Mouse (Mus musculus): ENCODE measurements around the gene Ttc9c.

Ttc9c gene

GRCm38 (mm10) chr19:8774951-8775421 lies 44.1 kb downstream of the Ttc9c start:
- no peak for DNase-seq (ENCODE audit: low read depth, low spot score)

- peak; percentile 93 for DNase-seq (ENCODE audit: low read depth, low spot score)
Measured at GRCm38 (mm10) chr19:8774086-8774835, 44.9 kb downstream of the Ttc9c start, which contains the start of gene Tmem179b. TSS of gene Tmem179b (minus strand) at chr19:8774467.

- DNase-seq (ENCODE audit: low read depth, low spot score): no peak
Measured at GRCm38 (mm10) chr19:8773409-8773808, 45.7 kb downstream of the Ttc9c start.

GRCm38 (mm10) chr19:8772996-8773395 lies 46.1 kb downstream of the Ttc9c start:
- no peak for DNase-seq (ENCODE audit: low read depth, low spot score)

GRCm38 (mm10) chr19:8770567-8771270 lies 48.4 kb downstream of the Ttc9c start, which contains the start of gene Tmem223:
TSS of gene Tmem223 (plus strand) at chr19:8770996.
- peak; percentile 77 for DNase-seq (ENCODE audit: low read depth, low spot score)

- DNase-seq (ENCODE audit: low read depth, low spot score): no peak
Measured at GRCm38 (mm10) chr19:8765562-8765961, 53.6 kb downstream of the Ttc9c start.

GRCm38 (mm10) chr19:8763276-8763675 lies 55.9 kb downstream of the Ttc9c start:
- DNase-seq (ENCODE audit: low read depth, low spot score): no peak

- no peak for DNase-seq (ENCODE audit: low read depth, low spot score)
Measured at GRCm38 (mm10) chr19:8760757-8761156, 58.4 kb downstream of the Ttc9c start.

Data from ES-CJ7 (cell line).